ENCODE assay signal across 8 mouse cellular contexts in the genomic region with DNA sequence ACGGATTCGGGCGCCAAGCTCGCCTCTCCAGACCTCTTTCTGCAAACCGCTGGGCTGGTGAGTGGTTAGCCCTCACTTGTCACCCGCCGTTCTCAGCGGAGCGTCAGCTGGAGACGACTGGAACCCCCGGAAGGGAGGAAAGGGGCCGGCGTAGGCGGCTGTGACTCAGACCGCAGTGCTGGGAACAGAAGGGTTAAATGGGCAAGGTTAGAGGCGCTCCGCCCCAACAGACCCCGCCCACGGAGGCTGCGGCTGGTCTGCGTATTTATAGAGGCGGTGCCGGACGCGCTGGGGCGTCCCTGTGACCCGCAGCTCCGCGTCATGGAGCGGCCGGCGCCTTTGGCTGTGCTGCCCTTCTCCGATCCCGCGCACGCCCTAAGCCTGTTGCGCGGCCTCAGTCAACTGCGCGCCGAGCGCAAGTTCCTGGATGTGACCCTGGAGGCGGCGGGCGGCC. TPM values are rescaled to one million over a fixed set of nuclear protein-coding genes. Genes with fewer than 3 reads are reported as not detected.
DNase-seq lines count a peak whose midpoint lies in the region; ATAC-seq and TF ChIP-seq lines count a peak whose summit lies in the region.

Gene Klhl21 (plus strand): TSS at position 182 of the 454 bp plus-strand sequence.

- intact Hi-C loops in left cerebral cortex, postnatal 10 days (cut with DNase I) = no loop called here

- peak within 1 kb of the TSS; percentile 98 for H3K27ac ChIP-seq in cortical plate, adult 2 months (ENCODE audit: insufficient read depth, low read length)

- peak; percentile 86 for ATAC-seq in activated CD4-positive, CD25-positive, alpha-beta regulatory T cell, adult 4 months
- ATAC-seq in inflammation-experienced regulatory T-cells, adult 6 months = peak; percentile 91
- peak; percentile 75 for ATAC-seq in megakaryocyte-erythroid progenitor cell, adult 5-6 weeks (replicated peaks; ENCODE audit: low FRiP score, low TSS enrichment, poor library complexity, severe bottlenecking)

- TF ChIP-seq POLR2A in cortical plate, adult 2 months (IDR thresholded peaks at IDR 0.05; ENCODE audit: extremely low read depth, insufficient read depth, low read length) = peak; percentile 79

- peaks cover 3% of the 10 kb centered on the region for H3K4me1 ChIP-seq in cortical plate, adult 2 months (ENCODE audit: control insufficient read depth, insufficient read depth, low read length)

- peak; percentile 94 for DNase-seq in gastrocnemius, postnatal 10 days
- peak; percentile 87 to 97 for DNase-seq in left cerebral cortex, postnatal 10 days (ENCODE audit: extremely low spot score in 1 of 2, low spot score in 2 of 2)
- peak; percentile 91 for DNase-seq in right cerebral cortex, postnatal 25 days
- peak; percentile 93 to 96 for DNase-seq in urinary bladder, postnatal 4 days (ENCODE audit: low spot score in 2 of 2)

- TF ChIP-seq CTCF in cortical plate, adult 2 months (IDR thresholded peaks at IDR 0.05; ENCODE audit: extremely low read depth, insufficient read depth, low read length) = no peak

- peak within 1 kb of the TSS; percentile 91 for H3K4me3 ChIP-seq in cortical plate, adult 2 months (ENCODE audit: insufficient read depth, low read length)

RNA-seq across cellular contexts. Expression of gene Klhl21, which starts in this region (rescaled TPM):
- polyA plus RNA-seq in activated CD4-positive, CD25-positive, alpha-beta regulatory T cell, adult 4 months (2017; shearing (Covaris generic)) = 1 to 10 TPM; 2.2 to 4.2 TPM
- polyA plus RNA-seq in cortical plate, adult 2 months (2012; rRNA removed) = 11.8 and 12.6 TPM in 2 replicates
- 10 to 100 TPM; 28.9 to 29.3 TPM for total RNA-seq in gastrocnemius, postnatal 10 days (2021)
- polyA plus RNA-seq in inflammation-experienced regulatory T-cells, adult 6 months (2017; shearing (Covaris generic)) = 1 to 10 TPM; 3.0 to 4.2 (median 3.6) TPM
- 10 to 100 TPM; 10.2 to 11.2 TPM for total RNA-seq in left cerebral cortex, postnatal 10 days (2021)
- total RNA-seq in megakaryocyte-erythroid progenitor cell, adult 5-6 weeks (2014; fragmentation: Nextera tagmentation) = 7.0 and 7.6 TPM in 2 replicates
- total RNA-seq in megakaryocyte-erythroid progenitor cell, adult 5-6 weeks (2017) = 5.1 and 8.3 TPM in 2 replicates

Comparison
In these comparisons a context has a peak if more than half of its experiments do, and no peak if none do; other contexts are left out.
1. Peak in every context shown above with its lines: DNase-seq, ATAC-seq, H3K4me3 ChIP-seq and H3K27ac ChIP-seq.